Mouse (Mus musculus) spleen, adult 2 months (tissue): ENCODE data around the gene Dgka.
A peak's percentile ranks its signal among the peaks of the same experiment; 100 is the strongest.

Experiments used
- CTCF ChIP-seq: fragments of 200-500 bp; IDR thresholded peaks from 2 replicates; pipeline ENCODE4 v1.5.1; 2011; ENCODE audit warnings: mild to moderate bottlenecking, inconsistent platforms; ENCODE audit not compliant: insufficient read depth, insufficient read length, insufficient replicate concordance; ENCODE audit errors: extremely low read depth
- POLR2A ChIP-seq: fragments of 200-500 bp; IDR thresholded peaks from 2 replicates; pipeline ENCODE4 v1.6.1; 2011; ENCODE audit warnings: low read depth, low read length, inconsistent platforms

GRCm38 (mm10) chr10:128695992-128696807, 48.5 kb downstream of the Dgka start, which contains the start of gene Rab5b:
- TF ChIP-seq POLR2A (peak; percentile 85), CTCF (no peak)
